Mouse (Mus musculus): ENCODE data around the gene Nrip3. TPM values are rescaled to one million over a fixed set of nuclear protein-coding genes. Genes with fewer than 3 reads are reported as not detected.

Gene Nrip3
- 0.50 and 0.82 TPM in 2 replicates for polyA plus RNA-seq (2014; fragmentation: Nextera tagmentation; extraction: Ambion mirVana)

DNA sequence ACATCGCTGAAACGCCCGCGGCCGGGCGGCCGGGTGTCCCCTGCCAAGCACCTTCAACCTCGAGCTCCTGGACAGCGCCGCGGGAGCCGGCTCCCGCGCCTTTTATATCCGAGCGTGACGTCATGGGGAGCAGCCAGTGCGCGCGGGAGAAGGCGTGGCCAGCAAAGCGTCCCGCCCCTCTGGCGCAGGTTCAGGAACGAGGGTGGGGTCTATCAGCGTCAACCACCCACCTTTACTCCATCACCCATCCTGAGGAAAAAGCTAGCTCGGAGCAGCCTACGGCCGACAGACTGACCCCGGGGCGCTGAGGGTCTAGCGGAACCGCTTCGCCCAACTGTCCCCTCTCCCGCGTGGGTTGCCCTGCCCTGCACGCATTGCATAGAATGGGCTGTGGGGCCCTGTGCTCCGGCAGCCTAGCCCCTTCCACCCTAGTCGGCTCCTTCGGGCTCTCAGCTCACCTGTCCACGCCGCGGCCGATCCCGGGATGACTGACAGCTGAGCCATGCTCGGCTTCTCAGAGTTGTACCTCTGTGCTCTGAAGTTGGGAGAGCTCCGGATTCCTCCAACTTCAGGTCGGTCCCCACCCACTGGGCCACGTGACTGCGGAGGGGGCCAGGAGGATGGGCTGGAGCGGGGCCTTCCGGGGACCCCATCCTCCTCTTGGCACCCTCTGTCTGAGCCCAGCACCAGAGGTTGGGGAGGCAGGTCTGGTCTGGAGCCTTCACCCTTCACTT, at the start of gene Nrip3:
Gene Nrip3, minus strand, starts transcription at position 556 of the 734 bp plus-strand sequence.
- Histone ChIP-seq H3K27me3 (ENCODE audit: control insufficient read depth, insufficient read depth, low read length) (peaks cover 54% of the 10 kb centered on the region), H3K4me1 (ENCODE audit: control insufficient read depth in 2 of 2, insufficient read depth in 2 of 2, low read length in 2 of 2) (peaks cover 6 to 11% of the 10 kb centered on the region in 2 experiments; a peak in 2 of 4 replicates), H3K9me3 (ENCODE audit: control insufficient read depth, low read length) (no peaks in the 10 kb centered on the region), H3K36me3 (ENCODE audit: control insufficient read depth, insufficient read depth, low read length) (no peaks in the 10 kb centered on the region), H3K4me2 (ENCODE audit: low read length) (peak within 1 kb of the TSS; percentile 97), H3K4me3 (ENCODE audit: control insufficient read depth in 1 of 2, insufficient read depth in 1 of 2, low read depth in 1 of 2, low read length in 2 of 2) (peak within 1 kb of the TSS; percentile 46 to 53), H3K9ac (ENCODE audit: low read length) (peak within 1 kb of the TSS; percentile 63), H3K27ac (replicated peaks in 1 of 2; ENCODE audit: control insufficient read depth in 1 of 2, insufficient read depth in 1 of 2, low read depth in 2 of 2, low read length in 2 of 2) (no peak within 1 kb of the TSS)
- WGBS, result 3% methylated on average over 49 of the region's 52 CpGs
- ATAC-seq (ENCODE audit: insufficient number of reproducible peaks, insufficient read depth, low FRiP score, low read depth), result peak; percentile 77

DNA sequence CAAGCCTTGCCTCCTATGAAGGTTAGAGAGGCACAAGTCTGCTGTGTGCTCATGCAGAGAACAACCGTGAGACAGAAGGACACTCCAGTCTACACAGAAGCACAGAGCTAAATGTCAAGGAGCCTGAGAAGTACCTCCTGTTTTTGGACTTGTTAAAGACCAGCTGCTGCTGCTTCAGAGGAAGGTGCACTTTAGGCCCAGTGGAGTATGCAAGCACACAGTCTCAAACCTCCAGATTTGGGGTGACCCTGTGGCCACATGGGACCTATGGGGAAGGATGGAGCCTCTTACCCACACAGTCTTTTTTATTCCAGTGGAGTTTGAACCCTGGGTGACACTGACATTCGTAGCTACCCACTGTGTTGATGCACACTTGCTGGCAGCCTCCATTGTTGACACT, 49.6 kb upstream of the Nrip3 start:
- H3K4me3 ChIP-seq (ENCODE audit: control insufficient read depth in 1 of 2, insufficient read depth in 1 of 2, low read depth in 1 of 2, low read length in 2 of 2), result no peak overlapping the region
- H3K36me3 ChIP-seq (ENCODE audit: control insufficient read depth, insufficient read depth, low read length), result no peaks in the 10 kb centered on the region
- ATAC-seq (ENCODE audit: insufficient number of reproducible peaks, insufficient read depth, low FRiP score, low read depth), result no peak
- 74% methylated on average over 2 of the region's 2 CpGs for WGBS
- H3K27ac ChIP-seq (replicated peaks in 1 of 2; ENCODE audit: control insufficient read depth in 1 of 2, insufficient read depth in 1 of 2, low read depth in 2 of 2, low read length in 2 of 2), result no peak overlapping the region
- H3K4me2 ChIP-seq (ENCODE audit: low read length), result no peak overlapping the region
- no peak overlapping the region for H3K9ac ChIP-seq (ENCODE audit: low read length)
- H3K9me3 ChIP-seq (ENCODE audit: control insufficient read depth, low read length), result no peaks in the 10 kb centered on the region
- H3K27me3 ChIP-seq (ENCODE audit: control insufficient read depth, insufficient read depth, low read length), result no peaks in the 10 kb centered on the region
- peaks cover 10 to 12% of the 10 kb centered on the region in 2 experiments for H3K4me1 ChIP-seq (ENCODE audit: control insufficient read depth in 2 of 2, insufficient read depth in 2 of 2, low read length in 2 of 2)

DNA sequence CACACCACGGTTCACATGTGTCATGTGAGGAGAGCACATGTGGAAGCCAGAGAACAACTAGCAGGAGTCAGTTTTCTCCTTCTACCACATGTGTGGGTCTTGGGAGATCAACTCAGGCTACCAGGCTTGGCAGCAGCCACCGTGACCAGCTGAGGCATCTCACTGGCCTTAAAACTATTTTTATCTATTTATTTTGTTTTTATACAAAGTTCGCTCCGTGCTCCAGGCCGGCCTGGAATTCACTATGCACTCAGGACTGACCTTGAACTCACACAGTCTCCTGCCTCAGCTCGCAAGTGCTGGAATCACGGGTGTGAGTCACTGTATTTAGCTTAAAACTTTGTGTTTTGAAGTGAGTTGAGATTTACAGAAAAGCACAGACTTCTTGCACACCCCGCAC, 45.1 kb upstream of the Nrip3 start:
- H3K27ac ChIP-seq (replicated peaks in 1 of 2; ENCODE audit: control insufficient read depth in 1 of 2, insufficient read depth in 1 of 2, low read depth in 2 of 2, low read length in 2 of 2), result no peak overlapping the region

DNA sequence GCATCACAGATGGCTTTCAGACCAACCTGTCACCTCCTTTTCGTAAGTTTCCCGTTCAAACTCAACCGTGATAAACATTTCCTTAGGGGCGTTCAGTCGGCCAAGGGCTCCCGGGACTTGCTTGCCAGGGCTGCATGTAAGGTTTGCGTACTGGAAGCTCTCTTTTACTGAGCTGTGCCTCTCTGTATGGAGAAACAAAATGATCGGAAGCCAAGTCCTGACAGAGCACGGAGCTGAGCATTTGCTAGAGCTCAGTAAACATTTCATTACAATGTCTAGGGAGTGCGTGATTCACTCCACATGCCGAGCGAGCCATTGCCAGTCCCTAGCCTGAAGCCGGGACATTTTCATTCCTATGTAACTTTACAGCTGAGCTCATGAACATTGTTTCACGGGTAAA, 43.5 kb upstream of the Nrip3 start:
- Histone ChIP-seq H3K4me1 (ENCODE audit: control insufficient read depth in 2 of 2, insufficient read depth in 2 of 2, low read length in 2 of 2) (peaks cover 0 to 3% of the 10 kb centered on the region in 2 experiments; a peak in 2 of 4 replicates), H3K36me3 (ENCODE audit: control insufficient read depth, insufficient read depth, low read length) (no peaks in the 10 kb centered on the region), H3K9me3 (ENCODE audit: control insufficient read depth, low read length) (no peaks in the 10 kb centered on the region), H3K4me2 (ENCODE audit: low read length) (no peak overlapping the region), H3K27me3 (ENCODE audit: control insufficient read depth, insufficient read depth, low read length) (no peaks in the 10 kb centered on the region), H3K27ac (replicated peaks in 1 of 2; ENCODE audit: control insufficient read depth in 1 of 2, insufficient read depth in 1 of 2, low read depth in 2 of 2, low read length in 2 of 2) (no peak overlapping the region), H3K9ac (ENCODE audit: low read length) (no peak overlapping the region), H3K4me3 (ENCODE audit: control insufficient read depth in 1 of 2, insufficient read depth in 1 of 2, low read depth in 1 of 2, low read length in 2 of 2) (no peak overlapping the region)
- 71% methylated on average over 14 of the region's 14 CpGs for WGBS
- no peak for ATAC-seq (ENCODE audit: insufficient number of reproducible peaks, insufficient read depth, low FRiP score, low read depth)

More for the DNA sequence above, 45.1 kb upstream of the Nrip3 start:
- no peaks in the 10 kb centered on the region for H3K36me3 ChIP-seq (ENCODE audit: control insufficient read depth, insufficient read depth, low read length)
- no peaks in the 10 kb centered on the region for H3K27me3 ChIP-seq (ENCODE audit: control insufficient read depth, insufficient read depth, low read length)
- no peaks in the 10 kb centered on the region for H3K9me3 ChIP-seq (ENCODE audit: control insufficient read depth, low read length)
- H3K4me1 ChIP-seq (ENCODE audit: control insufficient read depth in 2 of 2, insufficient read depth in 2 of 2, low read length in 2 of 2), result peaks cover 0 to 3% of the 10 kb centered on the region in 2 experiments; a peak in 2 of 4 replicates
- no peak overlapping the region for H3K4me3 ChIP-seq (ENCODE audit: control insufficient read depth in 1 of 2, insufficient read depth in 1 of 2, low read depth in 1 of 2, low read length in 2 of 2)
- no peak for ATAC-seq (ENCODE audit: insufficient number of reproducible peaks, insufficient read depth, low FRiP score, low read depth)
- WGBS, result 47% methylated on average over 8 of the region's 8 CpGs
- H3K4me2 ChIP-seq (ENCODE audit: low read length), result no peak overlapping the region
- H3K9ac ChIP-seq (ENCODE audit: low read length), result no peak overlapping the region

DNA sequence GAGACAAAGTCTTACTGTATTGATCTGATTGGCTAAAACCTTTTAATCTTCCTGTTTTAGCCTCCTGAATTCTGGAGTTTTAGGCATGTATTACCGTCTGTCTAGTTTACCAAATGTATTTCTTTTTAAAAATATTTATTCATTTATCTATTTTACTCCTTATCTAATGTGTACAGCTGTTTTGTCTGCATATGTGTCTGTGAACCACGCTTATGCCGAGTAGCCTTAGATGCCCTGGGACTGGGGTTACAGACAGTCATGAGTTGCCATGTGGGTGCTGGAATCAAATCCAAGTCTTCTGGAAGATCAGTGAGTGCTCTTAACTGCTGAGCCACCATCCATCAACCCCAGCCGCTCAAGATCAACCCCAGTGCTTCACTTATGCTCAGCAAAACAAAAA, 36.8 kb upstream of the Nrip3 start:
- ATAC-seq (ENCODE audit: insufficient number of reproducible peaks, insufficient read depth, low FRiP score, low read depth), result no peak
- Histone ChIP-seq H3K27me3 (ENCODE audit: control insufficient read depth, insufficient read depth, low read length) (no peaks in the 10 kb centered on the region), H3K4me2 (ENCODE audit: low read length) (no peak overlapping the region)

DNA sequence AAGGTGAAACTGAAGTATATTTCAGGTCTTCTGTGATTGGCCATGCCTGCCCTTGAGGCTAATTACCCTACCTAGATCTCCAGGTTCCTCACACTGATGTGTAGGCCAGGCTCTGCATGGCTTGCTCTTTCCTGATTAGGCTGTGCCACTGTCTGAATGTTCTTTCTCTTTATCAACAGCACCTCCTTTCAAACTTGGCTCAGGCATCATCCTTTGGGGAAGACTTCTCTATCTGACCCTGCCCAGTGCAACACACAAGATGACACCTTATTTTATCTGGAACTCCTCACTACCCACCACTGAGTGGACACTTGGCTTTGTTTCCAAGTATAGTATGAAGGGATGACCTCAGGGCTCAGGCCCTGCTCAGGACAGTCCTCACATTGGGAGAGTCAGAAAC, 36.1 kb upstream of the Nrip3 start:
- ATAC-seq (ENCODE audit: insufficient number of reproducible peaks, insufficient read depth, low FRiP score, low read depth), result no peak
- no peaks in the 10 kb centered on the region for H3K36me3 ChIP-seq (ENCODE audit: control insufficient read depth, insufficient read depth, low read length)
- no peak overlapping the region for H3K9ac ChIP-seq (ENCODE audit: low read length)
- H3K4me2 ChIP-seq (ENCODE audit: low read length), result no peak overlapping the region
- H3K4me3 ChIP-seq (ENCODE audit: control insufficient read depth in 1 of 2, insufficient read depth in 1 of 2, low read depth in 1 of 2, low read length in 2 of 2), result no peak overlapping the region
- no peaks in the 10 kb centered on the region for H3K4me1 ChIP-seq (ENCODE audit: control insufficient read depth in 2 of 2, insufficient read depth in 2 of 2, low read length in 2 of 2)
- H3K27me3 ChIP-seq (ENCODE audit: control insufficient read depth, insufficient read depth, low read length), result no peaks in the 10 kb centered on the region
- no peaks in the 10 kb centered on the region for H3K9me3 ChIP-seq (ENCODE audit: control insufficient read depth, low read length)
- H3K27ac ChIP-seq (replicated peaks in 1 of 2; ENCODE audit: control insufficient read depth in 1 of 2, insufficient read depth in 1 of 2, low read depth in 2 of 2, low read length in 2 of 2), result no peak overlapping the region

More for the DNA sequence above, 36.8 kb upstream of the Nrip3 start:
- H3K9ac ChIP-seq (ENCODE audit: low read length), result no peak overlapping the region
- H3K9me3 ChIP-seq (ENCODE audit: control insufficient read depth, low read length), result no peaks in the 10 kb centered on the region
- WGBS, result 76% methylated on average over 4 of the region's 4 CpGs
- H3K36me3 ChIP-seq (ENCODE audit: control insufficient read depth, insufficient read depth, low read length), result no peaks in the 10 kb centered on the region
- H3K27ac ChIP-seq (replicated peaks in 1 of 2; ENCODE audit: control insufficient read depth in 1 of 2, insufficient read depth in 1 of 2, low read depth in 2 of 2, low read length in 2 of 2), result no peak overlapping the region
- no peaks in the 10 kb centered on the region for H3K4me1 ChIP-seq (ENCODE audit: control insufficient read depth in 2 of 2, insufficient read depth in 2 of 2, low read length in 2 of 2)
- H3K4me3 ChIP-seq (ENCODE audit: control insufficient read depth in 1 of 2, insufficient read depth in 1 of 2, low read depth in 1 of 2, low read length in 2 of 2), result no peak overlapping the region

DNA sequence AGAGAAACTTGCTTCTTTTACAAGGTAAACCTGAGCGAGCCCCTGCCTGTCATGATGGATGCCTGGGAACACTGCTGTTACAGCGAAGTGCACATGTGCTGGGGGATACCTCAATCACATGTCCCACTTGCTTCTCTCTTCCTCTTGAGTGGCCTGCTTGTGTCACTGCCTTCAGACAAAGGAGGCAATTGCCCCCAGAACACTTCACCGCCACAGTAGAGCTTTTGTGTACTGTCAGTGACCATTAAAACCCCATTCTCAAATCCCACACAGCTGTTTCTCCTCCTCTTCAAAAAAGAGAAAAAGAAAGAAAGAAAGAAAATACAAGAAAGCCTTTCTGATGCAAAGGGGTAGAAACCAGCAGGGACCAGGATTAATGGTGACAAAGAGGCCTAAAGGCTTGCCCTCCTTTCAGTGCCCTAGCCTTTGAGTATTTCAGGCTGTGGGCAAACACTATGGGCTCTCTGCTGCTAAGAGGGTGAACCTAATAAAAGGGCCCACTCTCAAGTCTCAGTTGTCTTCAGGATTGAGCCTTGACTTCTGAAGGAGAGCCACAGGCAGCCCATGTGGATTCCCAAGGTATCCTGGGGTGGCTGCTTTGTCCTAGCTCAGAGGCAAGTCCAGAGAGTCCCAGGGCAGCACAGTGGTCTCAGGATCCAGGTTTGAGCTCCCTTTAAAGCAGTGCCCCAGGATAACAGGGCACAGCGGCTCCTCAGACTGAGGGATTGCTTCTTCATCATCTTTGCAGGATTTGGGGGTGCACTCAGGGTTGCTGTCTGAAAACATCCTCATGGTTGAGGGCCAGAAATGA, 31.7 kb upstream of the Nrip3 start:
- H3K36me3 ChIP-seq (ENCODE audit: control insufficient read depth, insufficient read depth, low read length), result no peaks in the 10 kb centered on the region; the same call in 1 of the 2 replicates
- WGBS, result 73% methylated on average over 4 of the region's 4 CpGs
- no peaks in the 10 kb centered on the region for H3K27me3 ChIP-seq (ENCODE audit: control insufficient read depth, insufficient read depth, low read length)
- H3K4me3 ChIP-seq (ENCODE audit: control insufficient read depth in 1 of 2, insufficient read depth in 1 of 2, low read depth in 1 of 2, low read length in 2 of 2), result no peak overlapping the region
- ATAC-seq (ENCODE audit: insufficient number of reproducible peaks, insufficient read depth, low FRiP score, low read depth), result no peak
- H3K4me2 ChIP-seq (ENCODE audit: low read length), result no peak overlapping the region
- H3K27ac ChIP-seq (replicated peaks in 1 of 2; ENCODE audit: control insufficient read depth in 1 of 2, insufficient read depth in 1 of 2, low read depth in 2 of 2, low read length in 2 of 2), result no peak overlapping the region
- peaks cover 1 to 2% of the 10 kb centered on the region in 2 experiments; a peak in 1 of 4 replicates for H3K4me1 ChIP-seq (ENCODE audit: control insufficient read depth in 2 of 2, insufficient read depth in 2 of 2, low read length in 2 of 2)
- H3K9ac ChIP-seq (ENCODE audit: low read length), result no peak overlapping the region
- H3K9me3 ChIP-seq (ENCODE audit: control insufficient read depth, low read length), result no peaks in the 10 kb centered on the region
